Mouse (Mus musculus) kidney, embryonic 16.5 days (tissue): ENCODE data around the gene Vwa5b2. TPM values are rescaled to one million over a fixed set of nuclear protein-coding genes. Genes with fewer than 3 reads are reported as not detected.
A peak's percentile ranks its signal among the peaks of the same experiment; 100 is the strongest.

Source experiments
- ATAC-seq: fragments of 200-750 bp; cut with Nextera tagmentation; 2 replicates; pipeline ENCODE4 v1.8.0; 2017; ENCODE audit warnings: moderate TSS enrichment; ENCODE audit not compliant: low FRiP score, low TSS enrichment
- H3K27ac ChIP-seq: fragments of 300-500 bp; sonication (generic); 2 replicates; pipeline ENCODE4 v1.5.1; 2014; ENCODE audit warnings: low read length
- H3K27me3 ChIP-seq: fragments of 300-500 bp; sonication (generic); 2 replicates; pipeline ENCODE4 v1.6.1; 2014; ENCODE audit warnings: low read length, control low read depth, mixed read lengths; ENCODE audit not compliant: insufficient read depth
- H3K36me3 ChIP-seq: fragments of 300-500 bp; sonication (generic); 2 replicates; pipeline ENCODE4 v1.6.1; 2014; ENCODE audit warnings: low read length, control low read depth, mixed read lengths; ENCODE audit not compliant: insufficient read depth
- H3K4me1 ChIP-seq: fragments of 300-500 bp; sonication (generic); 2 replicates; pipeline ENCODE4 v1.6.1; 2014; ENCODE audit warnings: low read length, control low read depth, mixed read lengths; ENCODE audit not compliant: insufficient read depth
- H3K4me2 ChIP-seq: fragments of 300-500 bp; sonication (generic); replicated peaks from 2 replicates; pipeline ENCODE4 v1.6.1; 2014; ENCODE audit warnings: low read depth, low read length
- H3K4me3 ChIP-seq: fragments of 300-500 bp; sonication (generic); 2 replicates; pipeline ENCODE4 v1.5.1; 2014; ENCODE audit warnings: mild to moderate bottlenecking, low read length
- H3K9ac ChIP-seq: fragments of 300-500 bp; sonication (generic); replicated peaks from 2 replicates; pipeline ENCODE4 v1.6.1; 2014; ENCODE audit warnings: low read length
- H3K9me3 ChIP-seq: fragments of 300-500 bp; sonication (generic); 2 replicates; pipeline ENCODE4 v1.6.1; 2016; ENCODE audit warnings: low read length, control low read depth
- WGBS: fragments of 180-500 bp; shearing (Covaris S2); extraction: QIAGEN DNeasy Blood & Tissue Kit; methylation state at CpG from one replicate; pipeline ENCODE4 v1.1.7; 2014; 5-methylcytosine and 5-hydroxymethylcytosine counted together
- polyA plus RNA-seq: library from polyadenylated mRNA; unstranded; fragments of >200 nt; fragmentation: Nextera tagmentation; extraction: Ambion mirVana; gene quantifications from 2 replicates; pipeline ENCODE4 v1.2.1, GENCODE M21; 2015

Gene Vwa5b2
- polyA plus RNA-seq, 1 experiment from 2014 or later, result 0.69 TPM

DNA sequence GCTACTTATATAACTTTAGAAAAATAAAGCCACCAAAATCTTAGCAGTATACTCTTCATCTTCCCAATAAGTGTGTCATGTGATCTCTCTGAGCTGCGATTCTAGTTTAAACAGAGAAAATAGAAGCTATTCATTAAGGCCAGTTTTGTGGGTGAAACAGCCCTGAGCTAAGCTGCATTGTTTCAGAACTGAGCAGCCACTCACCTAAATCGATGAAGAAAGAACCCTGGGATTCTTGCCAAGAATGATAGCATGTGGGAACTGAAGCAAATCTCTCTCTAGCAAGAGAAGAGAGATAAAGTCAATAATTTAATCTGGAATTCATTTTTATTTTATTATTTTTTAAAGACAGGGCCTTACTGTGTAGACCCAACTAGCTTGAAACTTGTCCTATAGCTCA, 33.9 kb downstream of the Vwa5b2 start:
- H3K4me2 ChIP-seq, result no peak overlapping the region
- H3K27me3 ChIP-seq, result peaks cover 24% of the 10 kb centered on the region
- H3K27ac ChIP-seq, result no peak overlapping the region
- no peaks in the 10 kb centered on the region for H3K9me3 ChIP-seq
- H3K4me3 ChIP-seq, result no peak overlapping the region
- 0 out of 2 replicates have a peak, but pooled peaks cover 5% of the 10 kb centered on the region for H3K36me3 ChIP-seq
- peaks cover 26% of the 10 kb centered on the region for H3K4me1 ChIP-seq
- 54% methylated on average over 2 of the region's 2 CpGs for WGBS
- no peak for ATAC-seq
- no peak overlapping the region for H3K9ac ChIP-seq

DNA sequence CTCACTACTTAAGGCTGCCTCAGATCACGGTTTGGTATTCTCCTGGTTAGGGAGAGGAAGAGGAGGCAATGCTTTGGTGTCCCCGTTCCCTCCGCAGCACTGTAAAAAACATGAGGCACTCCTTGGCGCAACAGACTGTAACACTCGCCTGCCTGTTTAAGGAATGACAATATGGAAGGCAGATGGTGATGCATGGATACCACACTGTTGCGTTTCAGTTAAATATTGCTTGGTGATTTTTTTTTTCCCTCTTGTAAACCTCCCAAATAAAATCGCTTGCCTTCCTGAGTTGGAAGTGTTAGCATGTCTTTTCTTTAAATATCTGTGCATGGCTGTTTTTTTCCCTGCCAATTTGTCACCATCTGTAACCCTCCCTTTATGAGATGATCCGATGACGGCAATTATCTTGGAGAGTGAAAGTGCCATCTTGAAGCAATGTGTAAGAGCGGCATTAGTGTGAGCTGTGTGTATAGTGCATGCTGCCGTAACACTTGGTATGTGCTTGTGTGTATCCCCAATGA, 39.7 kb downstream of the Vwa5b2 start:
- no peak overlapping the region for H3K27ac ChIP-seq
- no peak overlapping the region for H3K9ac ChIP-seq
- peaks cover 12% of the 10 kb centered on the region for H3K4me1 ChIP-seq
- ATAC-seq, result no peak
- WGBS, result 54% methylated on average over 11 of the region's 11 CpGs
- no peaks in the 10 kb centered on the region for H3K9me3 ChIP-seq
- H3K4me3 ChIP-seq, result no peak overlapping the region
- H3K4me2 ChIP-seq, result peak overlapping the region; percentile 96; the same call in 1 of the 2 replicates
- H3K27me3 ChIP-seq, result peaks cover 16% of the 10 kb centered on the region
- H3K36me3 ChIP-seq, result no peaks in the 10 kb centered on the region

GRCm38 (mm10) chr16:20629731-20630634, 40.7 kb downstream of the Vwa5b2 start, which contains the start of gene Ece2:
Gene Ece2 (plus strand): TSS chr16:20629828.
- Histone ChIP-seq H3K9me3 (no peaks in the 10 kb centered on the region), H3K27me3 (peaks cover 16% of the 10 kb centered on the region), H3K4me1 (peaks cover 12% of the 10 kb centered on the region), H3K9ac (peak within 1 kb of the TSS; percentile 71), H3K36me3 (no peaks in the 10 kb centered on the region), H3K4me2 (peak within 1 kb of the TSS; percentile 96), H3K4me3 (peak within 1 kb of the TSS; percentile 61), H3K27ac (no peak within 1 kb of the TSS)
- ATAC-seq, result peak; percentile 80; the same call in 1 of the 2 replicates
- WGBS, result 7% methylated on average over 54 of the region's 54 CpGs

DNA sequence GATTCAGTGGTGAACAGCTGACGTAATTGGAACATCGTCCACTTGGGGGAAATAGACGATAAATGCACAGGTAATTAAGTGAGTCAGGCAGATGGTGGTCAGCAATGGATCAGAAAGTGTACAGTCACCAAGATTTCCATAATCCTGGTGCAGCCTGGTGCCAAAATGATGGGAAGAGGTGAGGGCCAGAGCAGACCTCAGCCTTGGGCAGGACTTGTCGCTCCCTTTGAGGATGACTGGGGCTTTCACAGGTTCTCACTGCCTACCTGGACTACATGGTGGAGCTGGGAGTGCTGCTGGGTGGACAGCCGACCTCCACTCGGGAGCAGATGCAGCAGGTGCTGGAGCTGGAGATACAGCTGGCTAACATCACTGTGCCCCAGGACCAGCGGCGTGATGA, 48.1 kb downstream of the Vwa5b2 start:
- Histone ChIP-seq H3K9ac (no peak overlapping the region), H3K4me1 (no peaks in the 10 kb centered on the region), H3K27me3 (no peaks in the 10 kb centered on the region), H3K4me3 (no peak overlapping the region), H3K9me3 (no peaks in the 10 kb centered on the region), H3K4me2 (no peak overlapping the region), H3K27ac (no peak overlapping the region), H3K36me3 (no peaks in the 10 kb centered on the region)
- no peak for ATAC-seq
- WGBS, result 74% methylated on average over 8 of the region's 8 CpGs

DNA sequence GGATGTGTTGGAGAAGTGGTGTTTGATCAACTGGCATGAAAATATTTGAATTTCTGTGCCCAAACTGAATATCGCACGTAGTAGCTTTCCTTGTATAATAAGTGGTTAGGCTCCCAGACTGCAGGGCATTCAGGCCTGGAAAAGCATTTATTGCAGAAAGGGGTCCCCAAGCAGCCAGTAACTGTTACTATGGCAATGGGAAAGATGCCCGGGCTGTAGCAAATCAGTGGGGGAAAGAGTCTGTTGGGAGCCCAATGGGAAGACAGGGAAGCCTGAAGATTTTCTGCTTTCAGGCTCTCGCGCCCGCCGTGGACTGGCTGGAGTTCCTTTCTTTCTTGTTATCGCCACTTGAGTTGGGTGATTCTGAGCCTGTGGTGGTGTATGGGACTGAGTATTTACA, 49.1 kb downstream of the Vwa5b2 start:
- Histone ChIP-seq H3K4me3 (no peak overlapping the region), H3K27ac (no peak overlapping the region), H3K4me1 (no peaks in the 10 kb centered on the region), H3K36me3 (no peaks in the 10 kb centered on the region), H3K27me3 (no peaks in the 10 kb centered on the region), H3K9me3 (no peaks in the 10 kb centered on the region), H3K4me2 (no peak overlapping the region), H3K9ac (no peak overlapping the region)
- no peak for ATAC-seq
- WGBS, result 78% methylated on average over 8 of the region's 8 CpGs

DNA sequence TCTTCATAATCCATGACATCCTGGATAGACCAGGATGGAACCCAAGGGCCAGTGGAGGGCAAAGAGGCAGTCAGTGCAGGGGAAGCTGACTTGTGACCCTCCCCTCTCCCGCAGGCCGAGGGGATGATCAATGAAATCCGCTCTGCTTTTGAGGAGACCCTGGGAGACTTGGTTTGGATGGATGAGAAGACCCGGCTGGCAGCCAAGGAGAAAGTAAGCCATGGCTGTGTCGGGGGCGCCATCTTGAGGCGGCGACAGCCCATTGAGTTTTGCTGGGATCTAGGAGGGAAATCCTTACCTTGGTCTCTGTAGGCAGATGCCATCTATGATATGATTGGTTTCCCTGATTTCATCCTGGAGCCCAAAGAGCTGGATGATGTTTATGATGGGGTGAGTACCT, 52.9 kb downstream of the Vwa5b2 start:
- Histone ChIP-seq H3K36me3 (no peaks in the 10 kb centered on the region), H3K4me2 (no peak overlapping the region), H3K4me1 (no peaks in the 10 kb centered on the region), H3K4me3 (no peak overlapping the region), H3K9me3 (no peaks in the 10 kb centered on the region), H3K27me3 (no peaks in the 10 kb centered on the region), H3K27ac (no peak overlapping the region), H3K9ac (no peak overlapping the region)
- under 1% methylated on average over 8 of the region's 8 CpGs for WGBS
- ATAC-seq, result peak; percentile 54

DNA sequence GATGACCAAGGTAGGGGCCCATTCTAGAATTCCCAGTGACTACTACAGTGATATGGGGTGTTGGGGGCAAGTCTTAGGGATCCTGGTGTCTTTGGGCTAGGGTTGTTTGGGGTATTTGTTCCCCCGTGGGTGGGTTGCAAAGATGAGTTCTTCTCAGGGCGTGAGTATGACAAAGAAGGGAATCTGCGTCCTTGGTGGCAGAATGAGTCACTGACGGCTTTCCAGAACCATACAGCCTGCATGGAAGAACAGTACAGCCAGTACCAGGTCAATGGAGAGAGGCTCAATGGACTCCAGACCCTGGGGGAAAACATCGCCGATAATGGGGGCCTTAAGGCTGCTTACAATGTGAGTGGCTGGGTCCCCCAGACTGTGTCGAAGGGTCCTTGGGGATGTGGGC, 54.6 kb downstream of the Vwa5b2 start:
- H3K9me3 ChIP-seq, result no peaks in the 10 kb centered on the region
- H3K27ac ChIP-seq, result no peak overlapping the region
- no peaks in the 10 kb centered on the region for H3K36me3 ChIP-seq
- no peak overlapping the region for H3K4me2 ChIP-seq
- ATAC-seq, result no peak
- no peaks in the 10 kb centered on the region for H3K4me1 ChIP-seq
- H3K9ac ChIP-seq, result no peak overlapping the region
- 83% methylated on average over 7 of the region's 7 CpGs for WGBS
- H3K4me3 ChIP-seq, result no peak overlapping the region
- no peaks in the 10 kb centered on the region for H3K27me3 ChIP-seq

- H3K9ac ChIP-seq, result peak within 1 kb of the TSS; percentile 90
- peaks cover 16% of the 10 kb centered on the region for H3K4me1 ChIP-seq
- peak within 1 kb of the TSS; percentile 80 for H3K4me3 ChIP-seq
- H3K27me3 ChIP-seq, result no peaks in the 10 kb centered on the region
- H3K27ac ChIP-seq, result peak within 1 kb of the TSS; percentile 84
- 2% methylated on average over 46 of the region's 46 CpGs for WGBS
- peak; percentile 96 for ATAC-seq
- peak within 1 kb of the TSS; percentile 84 for H3K4me2 ChIP-seq
- no peaks in the 10 kb centered on the region for H3K9me3 ChIP-seq
- H3K36me3 ChIP-seq, result peaks cover 23% of the 10 kb centered on the region
Observed at GRCm38 (mm10) chr16:20651076-20651946, 62.0 kb downstream of the Vwa5b2 start, which contains the start of gene Psmd2. Gene Psmd2 (plus strand): TSS chr16:20651652.

GRCm38 (mm10) chr16:20651947-20652310, 62.7 kb downstream of the Vwa5b2 start:
- H3K36me3 ChIP-seq, result peaks cover 29% of the 10 kb centered on the region
- no peak; the same call in 1 of the 2 replicates for ATAC-seq
- no peaks in the 10 kb centered on the region for H3K9me3 ChIP-seq
- H3K27ac ChIP-seq, result peak overlapping the region; percentile 43; the same call in 1 of the 2 replicates
- 8% methylated on average over 12 of the region's 12 CpGs for WGBS
- peaks cover 16% of the 10 kb centered on the region for H3K4me1 ChIP-seq
- peak overlapping the region; percentile 90 for H3K9ac ChIP-seq
- peak overlapping the region; percentile 80 for H3K4me3 ChIP-seq
- H3K27me3 ChIP-seq, result no peaks in the 10 kb centered on the region
- H3K4me2 ChIP-seq, result peak overlapping the region; percentile 84
